Mouse (Mus musculus): ENCODE measurements around the gene Nudt7.

The Nudt7 gene

DNA sequence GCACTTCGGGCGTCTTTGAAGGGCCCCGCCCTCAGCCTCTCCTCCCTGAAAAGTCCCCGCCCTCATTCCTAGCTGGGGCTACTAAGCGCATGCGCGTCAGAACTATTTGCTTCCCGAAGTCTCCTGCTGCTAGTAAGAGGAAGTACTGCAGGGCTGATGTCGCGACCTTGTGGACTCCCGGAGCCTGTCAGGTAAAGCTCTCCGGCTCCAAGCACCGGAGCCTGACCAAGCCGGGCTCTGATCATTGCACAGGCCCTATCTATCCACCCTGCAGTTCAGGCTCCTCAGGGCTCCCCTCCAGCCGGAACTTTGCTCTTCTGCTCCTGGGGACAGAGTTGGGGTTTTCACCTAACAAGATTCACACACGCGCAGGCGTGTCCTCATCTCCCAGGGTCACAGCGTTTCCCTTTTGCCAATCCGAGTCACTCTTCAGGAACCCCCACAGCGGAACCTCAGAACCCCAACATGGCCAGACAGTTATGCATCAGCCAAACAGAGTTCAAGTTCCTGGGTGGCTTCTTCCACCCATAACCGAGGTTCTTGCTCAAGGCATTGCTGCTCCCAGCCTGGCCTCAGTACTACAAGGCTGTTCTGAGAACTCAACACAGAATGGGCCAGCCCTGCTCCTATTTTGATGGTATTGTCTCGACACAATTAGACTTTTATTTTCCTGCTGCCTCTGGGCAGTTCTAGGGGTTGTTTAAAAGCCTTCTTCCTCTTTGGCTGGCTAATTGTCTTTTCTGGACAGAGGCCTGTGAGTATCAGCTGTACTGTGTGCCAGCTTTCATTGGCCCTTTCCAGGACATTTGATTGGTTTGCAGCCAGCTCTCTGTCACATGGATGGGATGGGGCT is at the start of gene Nudt7:
Gene Nudt7, plus strand, starts transcription at position 48 of the 853 bp plus-strand sequence.
- DNase-seq = peak; percentile 84 to 91

DNA sequence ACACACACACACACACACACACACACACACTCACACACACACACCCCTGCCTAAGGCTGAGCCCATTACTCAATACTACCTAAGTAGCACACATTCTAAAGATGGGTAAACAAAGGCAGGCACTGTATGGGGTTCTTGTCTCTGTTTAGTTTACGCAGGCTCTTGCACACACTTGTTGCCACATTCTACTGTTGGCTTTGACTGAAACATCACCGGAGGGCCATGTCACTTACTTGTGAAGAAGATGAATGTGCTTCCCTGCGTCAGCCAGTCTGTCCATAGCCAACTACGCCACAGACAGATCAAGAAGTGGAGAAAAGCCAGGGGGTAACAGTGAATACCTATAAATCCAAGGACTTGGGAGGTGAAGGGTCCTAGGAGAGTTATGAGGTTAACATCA is 45.4 kb upstream of the Nudt7 start:
- no peak for DNase-seq

DNA sequence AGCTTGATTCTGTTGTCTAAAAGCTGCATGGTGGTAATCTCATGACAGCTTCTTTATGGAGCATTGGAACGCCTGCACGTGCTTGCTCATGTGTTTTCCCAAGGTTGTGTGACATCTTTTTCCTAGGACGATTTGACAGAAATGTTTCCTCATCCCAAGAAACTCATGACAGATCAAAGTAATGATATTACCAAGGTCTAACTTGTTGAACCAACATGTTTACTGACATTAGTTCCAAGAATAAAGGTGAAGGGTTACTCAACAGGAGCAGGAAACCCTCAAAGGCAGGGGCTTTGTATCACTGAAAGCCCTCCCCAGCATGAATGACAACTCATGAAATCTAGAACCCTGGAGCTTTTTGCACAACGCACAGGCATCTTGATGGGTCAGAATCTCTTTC is 42.6 kb upstream of the Nudt7 start:
- DNase-seq = no peak

DNA sequence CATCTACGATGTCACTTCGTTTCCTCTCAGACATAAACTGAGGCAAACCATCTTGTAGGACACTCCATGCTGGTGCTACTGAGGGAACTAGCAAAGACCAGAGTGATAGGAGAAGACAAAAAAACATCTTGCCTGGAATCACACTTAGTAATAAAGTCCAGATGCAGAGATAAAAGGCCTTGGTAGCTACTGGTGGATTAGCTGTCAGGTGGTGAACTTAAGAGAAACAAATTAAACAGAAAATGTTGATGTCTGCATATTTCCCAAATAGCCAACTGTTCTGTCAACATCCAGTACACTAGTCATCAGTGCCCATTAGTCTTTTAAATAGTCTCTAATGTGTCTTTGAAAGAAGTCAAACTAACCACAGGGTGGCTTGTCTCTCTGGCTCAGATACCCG is 40.0 kb upstream of the Nudt7 start:
- no peak for DNase-seq

DNA sequence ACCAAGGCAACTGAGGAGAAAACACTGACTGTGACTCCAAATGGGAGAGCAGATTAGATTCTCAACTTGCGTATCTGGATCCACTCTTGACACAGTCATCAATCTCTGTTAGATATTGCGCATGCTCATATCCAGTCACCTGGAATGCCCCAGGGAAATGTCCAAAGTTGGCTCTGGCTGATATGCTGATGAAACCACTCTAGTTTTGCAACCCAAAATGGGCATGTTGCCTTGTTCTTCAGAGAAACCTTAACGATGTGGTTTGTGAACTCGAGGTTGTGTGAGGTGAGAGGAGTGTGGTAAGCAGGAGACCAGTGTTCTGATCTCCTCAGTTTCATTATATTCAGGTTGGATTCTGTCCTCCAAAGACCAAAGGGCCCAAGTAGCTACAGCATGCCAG is 38.8 kb upstream of the Nudt7 start:
- no peak for DNase-seq

DNA sequence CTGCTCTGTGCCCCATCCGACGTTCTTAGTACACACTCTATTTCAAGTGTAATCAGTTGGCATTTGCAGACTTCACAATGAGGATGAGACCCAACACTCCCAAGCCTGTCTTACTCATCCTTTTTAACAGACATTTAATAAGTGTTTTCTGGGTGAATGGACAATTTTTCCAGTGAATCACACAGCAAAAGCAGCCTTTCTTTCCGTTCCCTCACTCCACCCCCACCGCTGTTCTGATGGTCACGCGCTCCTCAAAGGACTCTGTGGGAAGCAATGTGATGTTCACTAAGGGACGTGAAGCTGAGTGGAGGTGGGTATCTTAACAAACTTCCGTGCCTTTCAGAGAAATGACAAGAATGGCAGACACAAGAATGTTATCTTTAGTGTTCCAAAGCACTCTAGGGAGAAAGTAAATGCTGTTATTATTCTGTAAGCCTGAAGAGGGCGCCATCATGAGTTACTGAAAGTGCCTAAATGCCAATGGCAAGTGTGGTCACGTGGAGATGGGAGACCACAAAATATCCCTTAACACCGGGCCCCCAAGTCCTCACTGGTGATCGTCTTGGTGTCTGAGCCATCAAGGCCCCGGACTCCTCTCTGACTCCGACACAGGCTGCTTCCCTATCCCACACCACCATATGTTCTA is 32.7 kb upstream of the Nudt7 start:
- DNase-seq = no peak

DNA sequence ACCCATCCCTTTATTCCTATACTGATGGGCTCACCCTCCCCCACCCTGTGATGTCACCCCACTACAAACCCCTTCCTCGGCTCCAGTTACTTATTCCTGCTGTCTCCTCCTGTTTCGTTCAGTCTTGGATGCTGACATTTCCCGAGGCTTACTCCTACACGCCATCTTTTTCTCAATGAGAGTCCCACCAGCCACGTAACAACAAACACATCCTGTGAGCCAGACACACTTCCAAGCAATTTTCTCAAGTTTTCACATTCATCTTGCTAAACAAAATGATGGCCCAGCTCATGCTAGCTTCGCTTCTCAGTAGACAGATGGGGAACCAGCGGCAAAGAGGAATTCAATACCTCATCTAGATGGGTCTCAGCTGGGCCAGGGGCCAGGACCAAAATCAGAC is 30.0 kb upstream of the Nudt7 start:
- DNase-seq = no peak

DNA sequence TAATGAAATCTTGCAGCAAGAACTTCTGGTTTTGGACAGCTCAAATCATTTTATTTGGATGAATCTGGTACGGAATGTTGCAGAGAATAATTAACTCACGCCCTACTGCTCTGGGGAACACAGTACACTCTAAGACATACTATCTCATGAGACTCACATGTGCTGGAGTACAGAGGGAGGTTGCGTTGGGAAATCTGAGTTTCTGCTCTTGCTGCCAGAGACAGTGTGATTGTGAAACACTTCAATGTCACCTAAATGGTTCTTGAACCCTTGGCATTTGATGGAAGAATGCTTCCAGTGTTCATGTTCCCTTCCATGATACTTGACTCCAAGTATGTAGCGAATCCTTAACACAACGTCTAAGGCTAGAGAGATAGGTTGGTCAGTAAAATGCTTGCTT is 27.4 kb upstream of the Nudt7 start:
- DNase-seq = no peak

DNA sequence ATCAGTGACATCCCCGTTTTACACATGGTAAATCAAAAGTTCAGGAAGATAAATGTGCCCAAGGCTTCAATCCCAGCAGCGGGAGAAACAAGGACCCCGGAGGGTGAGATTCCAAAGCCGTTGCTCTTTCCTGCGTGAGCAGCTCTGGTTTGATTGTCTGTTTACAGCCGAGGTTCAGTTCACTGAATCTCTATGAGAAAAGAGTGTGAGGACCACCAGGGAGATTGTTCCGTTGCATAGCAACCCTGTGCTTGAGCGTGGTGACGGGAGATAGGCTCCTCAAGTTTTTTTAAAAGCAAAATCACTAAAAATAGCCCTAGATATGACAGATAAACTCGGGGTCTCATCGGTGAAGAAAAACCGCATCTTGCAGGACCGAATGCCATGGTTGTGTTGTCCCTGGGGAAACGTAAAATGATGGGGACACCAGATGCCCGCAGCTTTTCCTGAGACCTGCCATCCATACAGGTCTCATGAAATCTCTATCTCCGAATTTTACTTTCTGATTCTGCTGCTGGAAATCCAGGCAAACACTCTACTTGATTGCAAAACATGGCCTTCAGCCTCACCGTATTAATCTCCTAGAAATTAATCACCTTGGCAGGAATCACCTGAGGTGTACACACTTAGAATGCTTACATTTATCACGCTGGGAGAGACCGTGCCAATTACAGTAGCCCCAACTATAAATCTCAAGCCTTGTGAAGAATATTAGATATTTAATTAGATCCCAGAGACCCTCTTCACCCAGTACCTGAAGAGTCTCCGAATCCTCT is 23.8 kb upstream of the Nudt7 start:
- DNase-seq = no peak

DNA sequence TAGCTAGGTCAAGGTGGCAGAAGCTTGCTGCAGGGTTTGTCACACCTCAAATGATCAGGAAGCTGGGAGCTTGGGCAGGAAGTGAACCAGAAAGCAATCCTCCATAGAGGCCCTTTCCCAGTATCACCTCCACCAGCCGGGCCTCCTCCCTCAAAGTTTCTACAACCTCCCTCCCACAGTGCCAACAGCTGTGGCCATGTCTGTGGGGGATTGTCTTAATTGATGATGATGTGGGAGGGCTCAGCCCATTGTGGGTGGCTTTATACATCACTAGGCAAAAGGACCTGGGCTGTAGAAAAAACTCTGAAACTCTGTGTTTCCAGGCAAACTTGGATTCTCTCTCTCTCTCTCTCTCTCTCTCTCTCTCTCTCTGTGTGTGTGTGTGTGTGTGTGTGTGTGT is 18.3 kb upstream of the Nudt7 start:
- DNase-seq = no peak

DNA sequence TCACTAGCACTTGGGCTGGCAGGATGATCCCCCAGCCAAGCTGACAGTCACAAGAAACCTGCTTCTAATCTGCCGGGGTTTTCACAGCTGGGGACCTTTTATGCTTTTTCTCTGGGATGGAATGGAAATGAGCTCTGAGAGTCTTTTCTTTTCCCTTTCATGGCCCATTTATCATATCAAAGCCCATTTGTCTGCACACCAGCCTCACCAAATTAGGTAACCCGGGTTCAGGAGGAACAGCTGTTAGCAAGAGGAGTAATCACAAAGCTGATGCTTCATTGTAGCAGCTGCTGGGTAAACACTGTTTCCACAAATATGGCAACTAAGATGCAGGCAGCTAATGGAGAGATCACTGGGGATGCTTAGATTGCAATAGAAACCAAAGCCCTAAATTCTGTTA is 17.3 kb upstream of the Nudt7 start:
- DNase-seq = no peak

DNA sequence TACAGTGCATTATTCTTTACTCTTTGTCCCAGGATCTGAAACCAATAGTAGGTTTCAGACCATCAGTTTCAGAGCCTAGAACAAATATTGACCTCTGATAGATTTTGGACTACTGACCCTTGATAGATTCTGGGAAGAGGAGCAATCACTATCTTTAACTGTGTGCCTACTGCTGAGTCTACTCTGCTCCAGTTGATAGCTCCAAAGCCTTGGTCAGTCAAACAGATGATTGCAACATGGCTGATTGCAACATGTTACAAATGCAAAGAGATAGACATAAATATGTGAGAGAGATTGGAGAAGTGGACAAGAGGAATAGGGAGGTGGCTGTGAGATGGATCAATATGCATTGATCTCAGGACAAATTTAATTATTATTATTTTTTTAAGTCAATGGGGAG is 15.9 kb upstream of the Nudt7 start:
- DNase-seq = no peak

DNA sequence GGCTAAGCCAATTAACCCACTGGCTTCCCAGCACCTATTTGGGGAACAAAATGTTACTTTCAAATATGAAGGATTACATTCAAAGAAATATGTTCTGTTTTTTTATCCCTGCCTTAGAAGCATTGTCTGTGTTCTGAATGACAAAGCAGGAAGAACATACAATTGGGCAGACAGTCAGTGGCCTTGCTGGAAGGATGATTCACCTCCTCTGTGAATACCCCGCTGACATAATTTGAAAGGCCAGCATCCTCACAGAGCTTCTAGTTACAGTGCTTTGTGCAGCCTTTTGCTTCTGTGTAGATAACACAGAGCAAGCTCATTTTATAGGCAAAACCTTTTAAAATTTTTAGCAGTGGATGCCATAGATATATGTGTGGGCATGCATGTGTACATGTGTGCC is 11.6 kb upstream of the Nudt7 start:
- DNase-seq = no peak

DNA sequence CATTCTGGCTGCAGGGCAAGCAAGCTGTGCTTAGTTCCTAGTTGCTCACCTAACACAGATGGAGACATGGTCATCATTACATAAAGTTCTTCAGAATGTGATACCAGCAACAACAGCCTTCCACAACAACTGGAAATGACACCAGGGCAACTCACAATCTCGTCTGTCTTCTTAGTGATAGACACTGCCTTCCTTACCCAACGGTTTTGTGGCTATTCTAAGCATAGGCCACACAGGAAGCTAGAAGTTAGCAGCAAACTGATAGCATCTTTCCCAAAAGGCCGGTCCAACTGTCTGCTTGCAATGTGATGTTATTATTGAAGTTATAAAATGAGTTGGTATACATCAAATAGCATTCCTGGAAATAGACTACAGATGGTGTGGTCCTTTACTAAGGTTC is 9.7 kb upstream of the Nudt7 start:
- no peak for DNase-seq

DNA sequence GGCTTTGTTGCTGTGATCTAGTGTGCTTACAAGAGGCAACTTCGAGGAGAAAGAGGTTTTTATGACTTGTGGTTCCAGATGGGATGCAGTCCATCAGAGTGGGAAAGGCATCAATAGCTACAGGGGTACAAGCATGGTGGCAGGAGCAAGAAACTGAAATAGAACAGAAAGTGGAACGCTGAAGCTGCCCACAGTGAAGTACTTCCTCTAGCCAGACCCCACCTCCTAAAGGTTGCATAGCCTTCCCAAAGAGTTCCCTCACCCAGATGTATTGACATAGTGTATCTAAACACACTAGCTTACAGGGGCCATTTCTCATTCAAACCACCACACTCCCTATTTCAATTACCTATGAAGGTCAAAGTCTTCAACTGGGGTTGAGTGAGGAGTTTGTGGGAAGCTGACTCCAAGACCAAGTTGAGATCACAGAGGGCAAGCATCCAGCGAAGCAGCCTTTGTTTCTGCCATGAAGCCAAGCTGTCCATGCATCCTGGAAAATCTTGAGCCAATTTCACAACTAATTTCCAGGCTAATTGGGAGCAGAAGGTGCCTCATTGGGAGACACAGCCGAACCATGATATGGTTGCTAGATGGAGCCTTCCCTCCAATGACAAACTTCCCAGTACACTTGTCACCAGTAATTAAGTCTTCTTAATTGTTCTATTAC is 9.1 kb upstream of the Nudt7 start:
- peak; percentile 4 to 8 for DNase-seq

DNA sequence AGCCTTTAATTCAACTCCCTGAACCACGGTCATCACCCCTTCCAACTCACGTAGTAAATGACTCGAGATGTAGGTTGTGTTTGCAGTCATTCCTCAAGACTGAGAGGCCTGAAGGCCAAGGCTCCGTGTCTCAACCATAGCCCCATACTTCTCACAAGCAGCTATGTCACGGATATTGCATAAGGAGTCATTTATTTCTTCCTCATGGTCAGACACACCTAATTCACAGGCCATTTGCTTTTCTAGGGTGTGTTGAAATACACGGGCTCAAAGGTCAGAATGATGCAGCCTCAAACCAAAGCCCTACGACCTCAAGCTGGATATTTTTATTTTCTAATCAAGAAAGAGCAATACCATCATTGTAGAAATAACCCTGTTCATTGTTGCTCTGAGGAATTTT is 2.5 kb upstream of the Nudt7 start:
- DNase-seq = no peak

DNA sequence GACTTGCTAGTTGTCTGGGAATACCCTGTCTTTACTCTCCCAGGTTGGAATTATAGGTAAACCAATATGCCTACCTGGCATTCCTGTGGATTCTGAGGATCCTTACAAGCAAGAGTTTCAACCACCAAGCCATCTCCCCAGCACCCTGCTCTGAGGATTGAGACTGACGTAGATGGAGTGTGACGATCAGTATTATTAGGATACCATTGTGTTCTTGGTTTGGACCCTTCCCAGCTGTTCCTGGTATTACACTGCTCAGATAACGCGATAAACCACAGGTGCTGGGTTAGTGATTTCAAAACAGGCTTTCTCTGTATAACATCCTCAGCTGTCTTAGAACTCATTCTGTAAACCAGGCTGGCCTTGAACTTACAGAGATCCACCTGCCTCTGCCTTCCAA is 1.9 kb upstream of the Nudt7 start:
- no peak for DNase-seq

DNA sequence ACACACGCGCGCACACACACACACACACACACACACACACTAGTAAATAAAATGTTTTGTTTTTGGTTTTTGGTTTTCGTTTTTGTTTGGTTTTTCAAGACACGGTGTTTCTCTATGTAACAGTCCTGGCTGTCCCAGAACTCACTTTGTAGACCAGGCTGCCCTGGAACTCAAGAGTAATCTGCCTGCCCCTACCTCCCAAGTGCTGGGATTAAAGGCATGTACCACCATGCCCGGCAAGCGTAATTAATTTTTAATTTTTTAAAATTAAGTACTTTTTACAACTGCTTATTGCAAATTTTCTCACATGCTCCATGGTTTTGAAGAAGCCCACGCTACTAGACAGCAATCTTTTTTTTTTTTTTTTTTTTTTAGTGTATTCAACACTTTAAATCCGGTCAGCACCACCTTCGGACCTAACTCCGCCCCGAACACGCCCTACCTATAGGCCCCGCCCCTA is 277 bp upstream of the Nudt7 start:
- peak in 1 of 2 experiments; percentile 6 for DNase-seq

DNA sequence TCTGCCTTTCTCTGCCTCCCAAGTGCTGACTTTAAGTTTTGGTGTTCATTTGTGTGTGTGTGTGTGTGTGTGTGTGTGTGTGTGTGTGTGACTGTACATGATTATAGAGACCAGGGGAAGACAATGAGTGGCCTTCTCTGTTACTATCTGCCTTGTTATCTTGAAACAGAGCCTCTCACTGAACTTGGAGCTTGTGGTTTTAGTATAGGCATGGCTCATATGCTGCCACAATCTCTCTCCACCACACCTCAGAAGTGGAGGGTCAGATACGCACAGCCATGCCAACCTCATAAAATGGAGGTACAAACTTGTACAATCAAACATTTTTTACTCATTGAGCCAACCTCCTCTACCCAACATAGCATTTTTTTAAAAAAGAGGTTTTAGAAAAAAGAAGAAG is 3.4 kb downstream of the Nudt7 start:
- no peak for DNase-seq

DNA sequence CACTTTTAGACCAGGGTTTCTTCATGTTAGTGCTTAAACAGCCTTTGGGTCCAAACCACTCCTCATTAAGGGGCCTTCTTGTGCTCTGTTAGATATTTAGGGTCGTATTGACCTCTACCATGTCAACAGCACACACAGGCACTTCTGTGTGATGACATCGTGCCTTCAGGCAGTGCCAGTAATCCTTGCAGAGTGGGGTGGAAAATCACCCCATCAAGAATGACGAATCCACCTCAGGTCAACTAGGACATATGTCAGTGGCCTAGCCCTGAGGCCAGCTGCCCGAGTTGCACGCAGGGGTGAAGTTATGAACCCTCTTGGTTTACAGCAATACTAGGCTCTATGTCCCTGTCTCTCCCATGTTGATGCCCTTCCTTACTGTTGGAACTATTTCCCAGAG is 3.8 kb downstream of the Nudt7 start:
- DNase-seq = no peak

DNA sequence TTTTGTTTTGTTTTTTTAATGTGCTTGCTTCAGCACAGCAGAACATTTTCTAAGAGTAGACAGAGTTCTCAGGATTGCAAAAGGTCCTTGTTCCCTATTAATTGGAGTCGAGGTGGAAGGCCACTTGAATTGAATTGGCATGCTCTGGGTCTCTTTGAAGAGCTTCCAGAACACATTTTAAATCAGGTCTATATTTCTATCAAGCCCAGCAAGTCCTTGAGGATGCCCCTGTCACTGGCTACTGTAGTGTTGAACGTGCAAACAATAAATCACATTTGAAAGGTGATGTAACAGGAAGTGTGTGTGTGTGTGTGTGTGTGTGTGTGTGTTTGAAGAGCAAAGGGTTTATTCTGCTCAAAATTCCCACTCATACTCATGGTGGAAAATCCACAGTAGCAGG is 7.1 kb downstream of the Nudt7 start:
- no peak for DNase-seq

DNA sequence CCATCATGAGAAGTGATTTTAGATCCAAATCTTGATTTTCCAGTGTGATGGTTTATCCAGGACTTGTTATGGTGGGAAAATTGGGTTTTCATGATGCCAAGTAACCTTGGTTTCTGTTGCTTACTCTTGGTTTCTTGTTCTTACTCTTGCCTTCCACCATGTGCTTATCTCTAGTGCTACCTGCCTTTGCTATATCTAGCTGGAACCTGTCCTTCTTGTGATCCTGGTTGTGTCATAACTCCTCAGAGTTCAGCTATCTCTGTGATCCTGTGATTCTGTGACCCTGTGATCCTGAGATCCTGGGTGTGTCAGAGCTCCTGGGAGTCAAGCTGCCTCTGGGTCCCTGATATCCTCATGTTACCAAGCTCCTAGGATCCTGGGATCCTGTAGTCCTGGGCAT is 8.8 kb downstream of the Nudt7 start:
- DNase-seq = no peak

DNA sequence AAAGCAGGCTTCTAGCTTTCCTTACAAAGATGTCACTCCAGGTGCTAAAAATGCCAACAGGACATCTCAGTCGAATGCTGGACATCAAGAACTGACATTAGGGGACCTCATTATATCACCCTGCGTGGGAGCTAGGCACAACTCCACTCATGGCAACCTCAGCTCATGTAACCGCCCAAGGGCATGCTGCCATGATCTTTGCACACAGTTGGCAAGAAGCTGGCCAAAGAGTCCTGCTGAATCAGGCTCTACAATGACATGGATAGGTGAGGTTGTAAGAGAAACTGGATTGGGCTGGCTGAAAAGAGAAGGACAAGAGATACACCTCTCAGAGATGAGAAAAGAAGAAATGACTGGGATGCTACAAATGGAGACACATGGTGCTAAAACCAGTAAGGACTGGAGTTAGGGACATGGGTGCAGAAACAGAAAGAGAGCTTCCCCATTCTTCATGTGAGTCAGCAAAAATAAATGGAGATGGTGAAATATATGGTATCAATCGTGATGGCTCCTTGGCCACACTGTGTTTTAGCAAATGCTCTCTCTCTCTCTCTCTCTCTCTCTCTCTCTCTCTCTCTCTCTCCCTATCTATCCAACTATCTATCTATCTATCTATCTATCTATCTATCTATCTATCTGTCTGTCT is 10.4 kb downstream of the Nudt7 start:
- peak in 1 of 2 experiments; percentile 3 for DNase-seq
